Mouse (Mus musculus): ENCODE data around the gene Ifngr1. TPM values are rescaled to one million over a fixed set of nuclear protein-coding genes. Genes with fewer than 3 reads are reported as not detected.

The Ifngr1 gene
- polyA plus RNA-seq, 1 experiment: 15.6 TPM

DNA sequence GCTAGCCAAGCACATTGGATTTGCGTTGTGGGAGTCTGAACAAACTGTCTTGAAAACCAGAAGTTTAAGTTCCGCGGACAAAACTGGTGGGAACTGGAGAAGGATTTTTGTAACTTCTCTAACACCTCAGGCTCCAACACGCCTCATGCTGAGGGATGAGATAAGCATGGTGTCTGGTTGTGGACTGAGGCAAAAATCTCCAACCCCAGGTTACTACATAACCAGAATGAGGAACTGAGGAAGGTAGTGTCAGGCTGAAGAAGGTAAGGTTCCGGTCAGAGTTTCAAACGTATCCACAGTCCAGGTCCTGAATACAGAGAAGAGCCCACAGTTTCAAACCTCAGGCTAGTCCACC lies 486 bp upstream of the Ifngr1 start:
- H3K4me3 ChIP-seq: peak overlapping the region; percentile 44
- TF ChIP-seq MAX (IDR thresholded peaks at IDR 0.05; ENCODE audit: low read depth) (no peak), TCF12 (IDR thresholded peaks at IDR 0.05; ENCODE audit: insufficient read depth, poor library complexity, severe bottlenecking) (no peak), MYOG (IDR thresholded peaks at IDR 0.05; ENCODE audit: control insufficient read depth in 1 of 3, insufficient read depth in 1 of 3, insufficient read length in 2 of 3, low read depth in 2 of 3) (no peak), E2F4 (IDR thresholded peaks at IDR 0.05; ENCODE audit: insufficient read depth) (no peak), POLR2A (IDR thresholded peaks at IDR 0.05; ENCODE audit: insufficient read length, low read depth) (no peak), CEBPB (IDR thresholded peaks at IDR 0.05; ENCODE audit: insufficient read depth, poor library complexity, severe bottlenecking) (no peak), USF1 (IDR thresholded peaks at IDR 0.05; ENCODE audit: low read depth) (no peak), MYOD1 (IDR thresholded peaks at IDR 0.05; ENCODE audit: control insufficient read depth in 1 of 3, insufficient read length in 2 of 3, low read depth in 2 of 3) (no peak), POLR2AphosphoS2 (IDR thresholded peaks at IDR 0.05; ENCODE audit: insufficient read length, low read depth) (no peak), REST (IDR thresholded peaks at IDR 0.05; ENCODE audit: insufficient read depth, insufficient read length) (no peak), SRF (IDR thresholded peaks at IDR 0.05; ENCODE audit: control insufficient read depth, insufficient read length, low read depth) (no peak), TCF3 (IDR thresholded peaks at IDR 0.05; ENCODE audit: insufficient read length, low read depth) (no peak)
- H3ac ChIP-seq (ENCODE audit: control insufficient read depth, insufficient read length): peak overlapping the region; percentile 43
- no peaks in the 10 kb centered on the region for H3K36me3 ChIP-seq (ENCODE audit: control insufficient read depth, insufficient read depth)
- peaks cover 12% of the 10 kb centered on the region for H3K79me2 ChIP-seq (ENCODE audit: control insufficient read depth, insufficient read depth)
- no peaks in the 10 kb centered on the region for H3K27me3 ChIP-seq (ENCODE audit: control insufficient read depth, insufficient read depth, insufficient read length)
- H3K4me2 ChIP-seq (ENCODE audit: low read depth): peak overlapping the region; percentile 75

DNA sequence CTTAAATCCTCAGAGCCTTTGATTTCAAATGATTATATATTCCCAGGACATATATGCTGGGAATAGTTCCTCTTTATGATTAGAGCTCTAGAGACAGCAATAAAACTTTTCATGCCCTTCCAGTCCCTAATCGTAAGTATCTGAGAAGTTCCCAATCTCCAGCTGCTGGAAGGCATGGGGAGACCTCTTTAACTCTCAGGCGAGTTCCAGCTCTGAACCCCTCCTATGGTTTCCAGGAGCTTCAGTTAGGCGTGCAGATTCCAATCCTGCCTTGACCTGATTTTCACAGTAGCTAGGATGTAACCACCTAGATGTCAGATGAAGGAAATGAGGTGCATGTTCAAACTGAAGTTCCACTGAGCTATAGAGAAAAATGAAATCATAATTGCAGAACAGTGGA lies 807 bp downstream of the Ifngr1 start:
- Histone ChIP-seq H3K27me3 (ENCODE audit: control insufficient read depth, insufficient read depth, insufficient read length) (no peaks in the 10 kb centered on the region), H3ac (ENCODE audit: control insufficient read depth, insufficient read length) (peak overlapping the region; percentile 43), H3K79me2 (ENCODE audit: control insufficient read depth, insufficient read depth) (peaks cover 12% of the 10 kb centered on the region), H3K4me3 (peak overlapping the region; percentile 44), H3K4me2 (ENCODE audit: low read depth) (peak overlapping the region; percentile 70), H3K36me3 (ENCODE audit: control insufficient read depth, insufficient read depth) (no peaks in the 10 kb centered on the region)
- TF ChIP-seq TCF3 (IDR thresholded peaks at IDR 0.05; ENCODE audit: insufficient read length, low read depth) (no peak), TCF12 (IDR thresholded peaks at IDR 0.05; ENCODE audit: insufficient read depth, poor library complexity, severe bottlenecking) (no peak), MAX (IDR thresholded peaks at IDR 0.05; ENCODE audit: low read depth) (no peak), CEBPB (IDR thresholded peaks at IDR 0.05; ENCODE audit: insufficient read depth, poor library complexity, severe bottlenecking) (no peak), E2F4 (IDR thresholded peaks at IDR 0.05; ENCODE audit: insufficient read depth) (no peak), MYOG (IDR thresholded peaks at IDR 0.05; ENCODE audit: control insufficient read depth in 1 of 3, insufficient read depth in 1 of 3, insufficient read length in 2 of 3, low read depth in 2 of 3) (no peak), POLR2A (IDR thresholded peaks at IDR 0.05; ENCODE audit: insufficient read length, low read depth) (no peak), SRF (IDR thresholded peaks at IDR 0.05; ENCODE audit: control insufficient read depth, insufficient read length, low read depth) (no peak), POLR2AphosphoS2 (IDR thresholded peaks at IDR 0.05; ENCODE audit: insufficient read length, low read depth) (no peak), MYOD1 (IDR thresholded peaks at IDR 0.05; ENCODE audit: control insufficient read depth in 1 of 3, insufficient read length in 2 of 3, low read depth in 2 of 3) (no peak)

DNA sequence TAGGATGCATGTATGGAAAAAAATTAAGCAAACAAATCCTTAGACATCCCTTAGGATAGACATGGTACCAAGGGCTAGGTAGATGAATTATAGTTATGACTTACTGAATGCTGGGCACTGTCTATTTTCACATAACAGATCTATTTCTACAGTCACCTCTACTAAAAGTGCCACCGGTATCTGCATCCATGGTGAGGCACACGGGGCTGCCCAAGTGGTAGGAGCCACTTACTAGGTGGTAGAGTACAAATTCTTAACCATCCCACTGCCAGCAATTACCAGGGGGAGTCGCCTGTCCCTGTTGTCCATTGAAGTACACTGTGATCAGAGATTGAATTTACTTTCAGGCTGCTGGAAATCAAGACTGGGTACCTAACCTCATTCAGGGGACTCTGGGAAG lies 1.5 kb downstream of the Ifngr1 start:
- TF ChIP-seq TCF3 (IDR thresholded peaks at IDR 0.05; ENCODE audit: insufficient read length, low read depth) (no peak), POLR2A (IDR thresholded peaks at IDR 0.05; ENCODE audit: insufficient read length, low read depth) (no peak), USF1 (IDR thresholded peaks at IDR 0.05; ENCODE audit: low read depth) (no peak), POLR2AphosphoS2 (IDR thresholded peaks at IDR 0.05; ENCODE audit: insufficient read length, low read depth) (no peak), TCF12 (IDR thresholded peaks at IDR 0.05; ENCODE audit: insufficient read depth, poor library complexity, severe bottlenecking) (no peak), REST (IDR thresholded peaks at IDR 0.05; ENCODE audit: insufficient read depth, insufficient read length) (no peak), MYOG (IDR thresholded peaks at IDR 0.05; ENCODE audit: control insufficient read depth in 1 of 3, insufficient read depth in 1 of 3, insufficient read length in 2 of 3, low read depth in 2 of 3) (no peak), E2F4 (IDR thresholded peaks at IDR 0.05; ENCODE audit: insufficient read depth) (no peak), MAX (IDR thresholded peaks at IDR 0.05; ENCODE audit: low read depth) (no peak), MYOD1 (IDR thresholded peaks at IDR 0.05; ENCODE audit: control insufficient read depth in 1 of 3, insufficient read length in 2 of 3, low read depth in 2 of 3) (no peak), SRF (IDR thresholded peaks at IDR 0.05; ENCODE audit: control insufficient read depth, insufficient read length, low read depth) (no peak), CEBPB (IDR thresholded peaks at IDR 0.05; ENCODE audit: insufficient read depth, poor library complexity, severe bottlenecking) (no peak)
- Histone ChIP-seq H3K4me2 (ENCODE audit: low read depth) (peak overlapping the region; percentile 36), H3K36me3 (ENCODE audit: control insufficient read depth, insufficient read depth) (peaks cover 2% of the 10 kb centered on the region), H3ac (ENCODE audit: control insufficient read depth, insufficient read length) (no peak overlapping the region), H3K27me3 (ENCODE audit: control insufficient read depth, insufficient read depth, insufficient read length) (no peaks in the 10 kb centered on the region), H3K4me3 (peak overlapping the region; percentile 44), H3K79me2 (ENCODE audit: control insufficient read depth, insufficient read depth) (peaks cover 12% of the 10 kb centered on the region)

GRCm38 (mm10) chr10:19594201-19594905 lies 2.6 kb downstream of the Ifngr1 start:
- peak overlapping the region; percentile 36 for H3K4me2 ChIP-seq (ENCODE audit: low read depth)
- H3K4me3 ChIP-seq: no peak overlapping the region
- TF ChIP-seq MYOD1 (IDR thresholded peaks at IDR 0.05; ENCODE audit: control insufficient read depth in 1 of 3, insufficient read length in 2 of 3, low read depth in 2 of 3) (no peak), POLR2A (IDR thresholded peaks at IDR 0.05; ENCODE audit: insufficient read length, low read depth) (no peak), TCF12 (IDR thresholded peaks at IDR 0.05; ENCODE audit: insufficient read depth, poor library complexity, severe bottlenecking) (no peak), MAX (IDR thresholded peaks at IDR 0.05; ENCODE audit: low read depth) (no peak), E2F4 (IDR thresholded peaks at IDR 0.05; ENCODE audit: insufficient read depth) (no peak), SRF (IDR thresholded peaks at IDR 0.05; ENCODE audit: control insufficient read depth, insufficient read length, low read depth) (no peak), TCF3 (IDR thresholded peaks at IDR 0.05; ENCODE audit: insufficient read length, low read depth) (no peak), MYOG (IDR thresholded peaks at IDR 0.05; ENCODE audit: control insufficient read depth in 1 of 3, insufficient read depth in 1 of 3, insufficient read length in 2 of 3, low read depth in 2 of 3) (no peak), REST (IDR thresholded peaks at IDR 0.05; ENCODE audit: insufficient read depth, insufficient read length) (no peak), POLR2AphosphoS2 (IDR thresholded peaks at IDR 0.05; ENCODE audit: insufficient read length, low read depth) (no peak), CEBPB (IDR thresholded peaks at IDR 0.05; ENCODE audit: insufficient read depth, poor library complexity, severe bottlenecking) (no peak), USF1 (IDR thresholded peaks at IDR 0.05; ENCODE audit: low read depth) (no peak)
- no peaks in the 10 kb centered on the region for H3K27me3 ChIP-seq (ENCODE audit: control insufficient read depth, insufficient read depth, insufficient read length)
- H3ac ChIP-seq (ENCODE audit: control insufficient read depth, insufficient read length): no peak overlapping the region
- peaks cover 12% of the 10 kb centered on the region for H3K79me2 ChIP-seq (ENCODE audit: control insufficient read depth, insufficient read depth)
- peaks cover 6% of the 10 kb centered on the region for H3K36me3 ChIP-seq (ENCODE audit: control insufficient read depth, insufficient read depth)
